Mouse (Mus musculus): ENCODE results near the gene Epb41l1. TPM values are rescaled to one million over a fixed set of nuclear protein-coding genes. Genes with fewer than 3 reads are reported as not detected.

Epb41l1 gene
- polyA plus RNA-seq, 1 experiment from 2014 or later, result 4.5 TPM

- H3K27ac ChIP-seq, result no peak overlapping the region
- no peak overlapping the region for H3K9ac ChIP-seq
- H3K4me2 ChIP-seq, result no peak overlapping the region
- H3K4me3 ChIP-seq, result no peak overlapping the region
- no peaks in the 10 kb centered on the region for H3K36me3 ChIP-seq
- H3K27me3 ChIP-seq, result no peaks in the 10 kb centered on the region
- H3K9me3 ChIP-seq, result no peaks in the 10 kb centered on the region
- WGBS, result 79% methylated on average over 13 of the region's 13 CpGs
- peaks cover 41% of the 10 kb centered on the region for H3K4me1 ChIP-seq
- no peak for ATAC-seq (ENCODE audit: insufficient number of reproducible peaks, insufficient read depth, low FRiP score, low TSS enrichment, low read depth)
Observed at GRCm38 (mm10) chr2:156478046-156478690, 57.5 kb downstream of the Epb41l1 start.

- H3K4me3 ChIP-seq, result no peak overlapping the region
- no peak for ATAC-seq (ENCODE audit: insufficient number of reproducible peaks, insufficient read depth, low FRiP score, low TSS enrichment, low read depth)
Observed at GRCm38 (mm10) chr2:156479833-156480232, 59.1 kb downstream of the Epb41l1 start.

GRCm38 (mm10) chr2:156480267-156480666 is 59.6 kb downstream of the Epb41l1 start:
- Histone ChIP-seq H3K4me1 (peaks cover 22% of the 10 kb centered on the region), H3K4me3 (no peak overlapping the region), H3K4me2 (no peak overlapping the region), H3K9ac (no peak overlapping the region), H3K27ac (no peak overlapping the region), H3K27me3 (no peaks in the 10 kb centered on the region), H3K9me3 (no peaks in the 10 kb centered on the region), H3K36me3 (peaks cover 8% of the 10 kb centered on the region; the same call in 1 of the 2 replicates)
- no peak for ATAC-seq (ENCODE audit: insufficient number of reproducible peaks, insufficient read depth, low FRiP score, low TSS enrichment, low read depth)
- WGBS, result 72% methylated on average over 7 of the region's 7 CpGs

More at GRCm38 (mm10) chr2:156479833-156480232, 59.1 kb downstream of the Epb41l1 start:
- no peak overlapping the region for H3K9ac ChIP-seq
- H3K36me3 ChIP-seq, result peaks cover 8% of the 10 kb centered on the region; the same call in 1 of the 2 replicates
- H3K27ac ChIP-seq, result no peak overlapping the region
- H3K27me3 ChIP-seq, result no peaks in the 10 kb centered on the region
- no peaks in the 10 kb centered on the region for H3K9me3 ChIP-seq
- no peak overlapping the region for H3K4me2 ChIP-seq
- peaks cover 26% of the 10 kb centered on the region for H3K4me1 ChIP-seq
- WGBS, result 65% methylated on average over 7 of the region's 7 CpGs

- WGBS, result 36% methylated on average over 13 of the region's 13 CpGs
- H3K9me3 ChIP-seq, result no peaks in the 10 kb centered on the region
- H3K36me3 ChIP-seq, result peaks cover 16% of the 10 kb centered on the region; the same call in 1 of the 2 replicates
- H3K4me1 ChIP-seq, result peaks cover 7% of the 10 kb centered on the region
- no peak overlapping the region for H3K4me2 ChIP-seq
- H3K27me3 ChIP-seq, result no peaks in the 10 kb centered on the region
- H3K4me3 ChIP-seq, result no peak overlapping the region
- no peak overlapping the region for H3K9ac ChIP-seq
- no peak for ATAC-seq (ENCODE audit: insufficient number of reproducible peaks, insufficient read depth, low FRiP score, low TSS enrichment, low read depth)
- no peak overlapping the region for H3K27ac ChIP-seq
Observed at GRCm38 (mm10) chr2:156482299-156482698, 61.6 kb downstream of the Epb41l1 start.

GRCm38 (mm10) chr2:156482764-156483163 is 62.1 kb downstream of the Epb41l1 start:
- Histone ChIP-seq H3K9ac (no peak overlapping the region), H3K27me3 (no peaks in the 10 kb centered on the region), H3K9me3 (no peaks in the 10 kb centered on the region), H3K4me2 (no peak overlapping the region), H3K4me3 (no peak overlapping the region), H3K27ac (no peak overlapping the region), H3K36me3 (peaks cover 16% of the 10 kb centered on the region; the same call in 1 of the 2 replicates), H3K4me1 (peaks cover 2% of the 10 kb centered on the region; the same call in 1 of the 2 replicates)
- WGBS, result 93% methylated on average over 3 of the region's 3 CpGs
- no peak for ATAC-seq (ENCODE audit: insufficient number of reproducible peaks, insufficient read depth, low FRiP score, low TSS enrichment, low read depth)

GRCm38 (mm10) chr2:156483204-156483603 is 62.5 kb downstream of the Epb41l1 start:
- H3K4me2 ChIP-seq, result no peak overlapping the region
- peaks cover 16% of the 10 kb centered on the region; the same call in 1 of the 2 replicates for H3K36me3 ChIP-seq
- H3K27me3 ChIP-seq, result no peaks in the 10 kb centered on the region
- WGBS, result 90% methylated on average over 7 of the region's 7 CpGs
- no peak overlapping the region for H3K27ac ChIP-seq
- no peak for ATAC-seq (ENCODE audit: insufficient number of reproducible peaks, insufficient read depth, low FRiP score, low TSS enrichment, low read depth)
- H3K9me3 ChIP-seq, result no peaks in the 10 kb centered on the region
- H3K9ac ChIP-seq, result no peak overlapping the region
- peaks cover 4% of the 10 kb centered on the region; the same call in 1 of the 2 replicates for H3K4me1 ChIP-seq
- no peak overlapping the region for H3K4me3 ChIP-seq

- peaks cover 16% of the 10 kb centered on the region; the same call in 1 of the 2 replicates for H3K36me3 ChIP-seq
- no peaks in the 10 kb centered on the region for H3K9me3 ChIP-seq
- H3K27ac ChIP-seq, result no peak overlapping the region
- H3K27me3 ChIP-seq, result no peaks in the 10 kb centered on the region
- H3K4me2 ChIP-seq, result no peak overlapping the region
- peaks cover 17% of the 10 kb centered on the region for H3K4me1 ChIP-seq
- 91% methylated on average over 12 of the region's 12 CpGs for WGBS
- H3K4me3 ChIP-seq, result no peak overlapping the region
- ATAC-seq (ENCODE audit: insufficient number of reproducible peaks, insufficient read depth, low FRiP score, low TSS enrichment, low read depth), result no peak
- H3K9ac ChIP-seq, result no peak overlapping the region
Observed at GRCm38 (mm10) chr2:156486086-156486751, 65.5 kb downstream of the Epb41l1 start.

GRCm38 (mm10) chr2:156487589-156488160 is 67.0 kb downstream of the Epb41l1 start:
- Histone ChIP-seq H3K36me3 (peaks cover 16% of the 10 kb centered on the region; the same call in 1 of the 2 replicates), H3K4me1 (peaks cover 23% of the 10 kb centered on the region), H3K27ac (no peak overlapping the region), H3K4me3 (no peak overlapping the region), H3K27me3 (no peaks in the 10 kb centered on the region), H3K4me2 (no peak overlapping the region), H3K9me3 (no peaks in the 10 kb centered on the region), H3K9ac (no peak overlapping the region)
- 66% methylated on average over 10 of the region's 10 CpGs for WGBS
- no peak for ATAC-seq (ENCODE audit: insufficient number of reproducible peaks, insufficient read depth, low FRiP score, low TSS enrichment, low read depth)

- no peak for ATAC-seq (ENCODE audit: insufficient number of reproducible peaks, insufficient read depth, low FRiP score, low TSS enrichment, low read depth)
- Histone ChIP-seq H3K4me2 (no peak overlapping the region), H3K4me1 (peaks cover 26% of the 10 kb centered on the region), H3K27ac (no peak overlapping the region), H3K36me3 (peaks cover 16% of the 10 kb centered on the region; the same call in 1 of the 2 replicates), H3K9me3 (no peaks in the 10 kb centered on the region), H3K27me3 (no peaks in the 10 kb centered on the region), H3K4me3 (no peak overlapping the region), H3K9ac (no peak overlapping the region)
- WGBS, result 72% methylated on average over 8 of the region's 8 CpGs
Observed at GRCm38 (mm10) chr2:156488166-156488814, 67.6 kb downstream of the Epb41l1 start.

GRCm38 (mm10) chr2:156490176-156490575 is 69.5 kb downstream of the Epb41l1 start:
- H3K27ac ChIP-seq, result no peak overlapping the region
- peaks cover 34% of the 10 kb centered on the region for H3K4me1 ChIP-seq
- H3K9me3 ChIP-seq, result no peaks in the 10 kb centered on the region
- no peak overlapping the region for H3K9ac ChIP-seq
- WGBS, result 61% methylated on average over 11 of the region's 11 CpGs
- peaks cover 17% of the 10 kb centered on the region for H3K36me3 ChIP-seq
- no peaks in the 10 kb centered on the region for H3K27me3 ChIP-seq
- no peak for ATAC-seq (ENCODE audit: insufficient number of reproducible peaks, insufficient read depth, low FRiP score, low TSS enrichment, low read depth)
- no peak overlapping the region for H3K4me2 ChIP-seq
- no peak overlapping the region for H3K4me3 ChIP-seq

GRCm38 (mm10) chr2:156491796-156492195 is 71.1 kb downstream of the Epb41l1 start:
- no peak for ATAC-seq (ENCODE audit: insufficient number of reproducible peaks, insufficient read depth, low FRiP score, low TSS enrichment, low read depth)
- Histone ChIP-seq H3K9me3 (no peaks in the 10 kb centered on the region), H3K4me3 (no peak overlapping the region), H3K27me3 (no peaks in the 10 kb centered on the region), H3K36me3 (peaks cover 25% of the 10 kb centered on the region), H3K4me2 (no peak overlapping the region), H3K27ac (no peak overlapping the region), H3K4me1 (peaks cover 34% of the 10 kb centered on the region), H3K9ac (0 out of 2 replicates have a peak overlapping the region, but pooled peaks have one; percentile 27)
- WGBS, result 74% methylated on average over 5 of the region's 5 CpGs
